Mouse (Mus musculus): ENCODE measurements at regions not wholly inside any gene's neighbourhood (a gene's known extent, or its start where the extent isn't known, plus 50 kb on each side); places are given as distances from the start of the nearest gene placed in this dataset.

DNA sequence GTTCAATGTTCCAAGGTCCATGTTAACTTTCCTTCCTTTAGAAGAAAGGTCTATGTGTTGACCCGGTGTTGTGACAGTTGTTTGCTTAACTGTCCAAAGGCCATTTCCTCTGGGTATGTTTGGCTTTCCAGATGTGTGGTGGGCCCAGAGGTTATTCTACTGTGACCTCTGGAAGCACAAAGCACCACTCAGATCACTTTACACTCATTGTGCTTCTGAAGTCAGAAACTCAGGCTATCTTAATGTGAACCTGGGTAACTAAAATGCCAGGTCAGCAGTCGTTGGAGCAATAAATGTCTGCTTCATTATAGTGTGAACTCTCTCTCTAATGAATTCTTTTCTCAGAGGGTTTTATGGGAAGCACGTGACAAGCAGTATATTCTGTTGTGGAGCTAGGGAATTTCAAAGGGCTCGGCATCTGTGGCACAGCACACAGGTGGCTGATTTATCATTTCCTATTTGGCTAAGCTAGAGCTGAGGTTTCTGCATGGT is 68.5 kb upstream of the Klf12 start:
- DNase-seq (ENCODE audit: low spot score): no peak

DNA sequence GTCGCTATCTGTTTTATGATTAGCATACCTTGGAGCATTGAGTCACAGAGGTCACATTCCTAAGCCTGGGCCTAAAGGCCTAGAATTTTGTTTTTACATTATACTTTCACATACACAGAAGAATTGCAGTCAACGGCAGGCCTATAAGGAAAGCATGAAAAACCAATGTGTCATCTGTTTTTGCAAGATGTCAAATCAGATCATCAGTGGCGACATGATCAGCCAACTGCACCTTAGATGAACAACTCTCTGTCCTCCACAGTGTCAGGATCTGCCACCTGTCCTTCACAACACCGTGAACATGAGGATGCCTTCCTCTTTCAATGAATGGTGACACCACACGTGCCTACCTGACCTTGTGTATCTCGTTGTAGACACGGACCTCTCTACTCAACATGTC is 66.5 kb upstream of the Klf12 start:
- no peak for DNase-seq (ENCODE audit: low spot score)

- DNase-seq (ENCODE audit: low spot score): no peak
Observed at GRCm38 (mm10) chr14:100350021-100350790, 65.7 kb upstream of the Klf12 start.

DNA sequence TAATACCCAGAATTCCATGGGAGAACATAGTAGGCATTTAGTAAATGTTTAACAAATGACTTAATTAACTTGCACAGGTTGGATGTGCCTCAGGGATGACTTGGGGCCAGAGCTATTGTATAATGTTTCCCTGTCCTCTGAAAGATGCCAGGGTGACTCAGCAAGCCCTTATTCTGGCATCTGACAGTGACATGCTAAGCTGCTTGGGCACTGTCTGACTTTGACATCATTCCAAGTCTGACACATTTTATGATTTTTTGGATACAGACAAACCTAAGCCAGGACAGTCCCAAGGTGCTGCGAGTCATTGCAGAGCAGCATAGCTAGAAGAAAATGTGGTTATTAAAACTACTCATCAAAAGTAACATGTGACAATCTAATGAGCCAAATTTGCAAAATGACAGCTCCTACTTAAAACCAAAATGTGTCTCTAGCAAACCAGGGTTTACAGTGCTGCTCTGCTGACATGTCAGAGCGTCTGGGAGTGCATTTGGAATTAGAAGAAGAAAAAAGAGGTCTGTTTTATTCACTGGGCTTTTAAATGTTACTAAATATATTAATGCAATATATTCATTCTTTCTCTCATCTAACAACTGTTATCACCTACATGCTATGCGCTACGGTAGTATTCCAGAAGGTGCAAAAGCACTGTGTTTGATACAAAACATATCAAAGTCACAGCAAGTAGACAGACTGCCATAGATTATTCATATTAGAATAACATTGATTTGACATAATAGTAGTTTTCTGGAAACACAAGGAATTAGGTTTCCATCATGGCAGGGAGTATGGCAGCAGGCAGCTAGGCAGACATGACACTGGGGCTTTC is 64.1 kb upstream of the Klf12 start:
- DNase-seq (ENCODE audit: low spot score): no peak

GRCm38 (mm10) chr14:100336926-100337325 is 52.4 kb upstream of the Klf12 start:
- DNase-seq (ENCODE audit: low spot score): no peak
